Comparison of ENCODE assay signal across 17 mouse cellular contexts in the genomic region with DNA sequence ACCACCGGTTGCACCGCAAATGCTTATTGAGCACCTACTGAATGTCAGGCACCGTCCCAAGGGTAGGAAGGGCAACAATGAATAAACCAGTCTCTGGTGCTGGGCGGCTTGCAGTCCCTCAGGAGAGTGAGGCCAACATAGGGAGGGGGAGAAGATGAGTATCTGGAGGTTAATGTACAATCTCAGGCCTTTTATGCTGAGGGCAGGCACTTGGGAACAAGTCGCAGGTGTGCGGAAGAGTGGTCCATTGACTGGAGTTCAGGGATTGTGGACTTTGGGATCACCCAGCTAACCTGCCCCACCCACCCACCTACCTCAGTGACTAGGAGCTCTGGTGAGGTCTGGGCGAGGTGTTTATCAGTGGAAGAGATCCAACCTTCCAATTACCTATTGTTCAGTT. TPM values are rescaled to one million over a fixed set of nuclear protein-coding genes. Genes with fewer than 3 reads are reported as not detected.
DNase-seq lines count a peak whose midpoint lies in the region; ATAC-seq and TF ChIP-seq lines count a peak whose summit lies in the region.
"Had no signal": no experiment of that assay in that cellular context is flagged by ENCODE, and none has a peak within 500 bp of the region (broad histone marks: within the 10 kb centered on the region; RNA-seq: fewer than 3 reads in every experiment).

No protein-coding gene starts in this region.

- H3K36me3 ChIP-seq in E14TG2a.4 (ENCODE audit: insufficient read depth, low read length): peaks cover 92% of the 10 kb centered on the region
- H3K36me3 ChIP-seq in kidney, adult 2 months (ENCODE audit: control insufficient read depth, insufficient read depth, low read length): peaks cover 4% of the 10 kb centered on the region; the same call in 1 of the 2 replicates
- H3K36me3 ChIP-seq in heart, embryonic 11.5 days (ENCODE audit: control insufficient read depth, insufficient read depth, low read length): no peaks in the 10 kb centered on the region

- no peaks in the 10 kb centered on the region for H3K9me3 ChIP-seq in E14TG2a.4 (ENCODE audit: low read length)
- no peaks in the 10 kb centered on the region for H3K9me3 ChIP-seq in heart, embryonic 11.5 days (replicated peaks; ENCODE audit: control insufficient read depth, low read length)
- H3K9me3 ChIP-seq: forebrain, embryonic 12.5 days; heart, embryonic 15.5 days; hindbrain, embryonic 13.5 days; neural tube, embryonic 15.5 days had no signal

- WGBS in kidney, adult 2 months: 49% methylated on average over 7 of the region's 7 CpGs
- WGBS in heart, embryonic 11.5 days (ENCODE audit: insufficient replicate concordance): 93% methylated on average over 7 of the region's 7 CpGs

- no peaks in the 10 kb centered on the region for H3K27me3 ChIP-seq in E14TG2a.4 (ENCODE audit: insufficient read depth, low read length)
- H3K27me3 ChIP-seq in kidney, adult 2 months (replicated peaks; ENCODE audit: control insufficient read depth, insufficient read depth, low read length): no peaks in the 10 kb centered on the region
- no peaks in the 10 kb centered on the region for H3K27me3 ChIP-seq in heart, embryonic 11.5 days (ENCODE audit: control insufficient read depth, insufficient read depth, low read length)
- H3K27me3 ChIP-seq: forebrain, embryonic 12.5 days; heart, embryonic 15.5 days; hindbrain, embryonic 13.5 days; neural tube, embryonic 15.5 days; Patski had no signal

- H3K27ac ChIP-seq in kidney, adult 2 months (ENCODE audit: insufficient read depth, low read depth, low read length): peak overlapping the region; percentile 81
- no peak overlapping the region for H3K27ac ChIP-seq in heart, embryonic 11.5 days (ENCODE audit: low read depth, low read length)
- H3K27ac ChIP-seq: heart, embryonic 15.5 days; hindbrain, embryonic 13.5 days; neural tube, embryonic 15.5 days had no signal

- TF ChIP-seq POLR2A in kidney, adult 2 months (IDR thresholded peaks at IDR 0.05; ENCODE audit: low read depth, low read length): no peak

- H3K9ac ChIP-seq in heart, embryonic 11.5 days (ENCODE audit: low read depth, low read length): no peak overlapping the region
- H3K9ac ChIP-seq: forebrain, embryonic 12.5 days; heart, embryonic 15.5 days; hindbrain, embryonic 13.5 days; neural tube, embryonic 15.5 days had no signal

- TF ChIP-seq CTCF in E14TG2a.4 (conservative IDR thresholded peaks at IDR 0.05; ENCODE audit: low read length): no peak
- no peak for TF ChIP-seq CTCF in kidney, adult 2 months (conservative IDR thresholded peaks at IDR 0.05; ENCODE audit: insufficient read depth, insufficient read length, low read depth, low read length)

- no peak overlapping the region for H3K4me2 ChIP-seq in heart, embryonic 11.5 days
- H3K4me2 ChIP-seq: forebrain, embryonic 12.5 days; heart, embryonic 15.5 days; hindbrain, embryonic 13.5 days; neural tube, embryonic 15.5 days had no signal

- H3K4me3 ChIP-seq in E14TG2a.4 (replicated peaks; ENCODE audit: low read length): peak overlapping the region; percentile 39
- no peak overlapping the region for H3K4me3 ChIP-seq in kidney, adult 2 months (ENCODE audit: insufficient read depth, low read depth, low read length)
- no peak overlapping the region for H3K4me3 ChIP-seq in heart, embryonic 11.5 days (ENCODE audit: low read depth, low read length)
- H3K4me3 ChIP-seq: forebrain, embryonic 12.5 days; heart, embryonic 15.5 days; hindbrain, embryonic 13.5 days; neural tube, embryonic 15.5 days had no signal

- ATAC-seq in frontal cortex, adult (ENCODE audit: low TSS enrichment): no peak
- no peak for ATAC-seq in heart, embryonic 11.5 days (replicated peaks; ENCODE audit: insufficient number of reproducible peaks, low FRiP score, low TSS enrichment)
- ATAC-seq: Patski had no signal

- peaks cover 97% of the 10 kb centered on the region for H3K4me1 ChIP-seq in E14TG2a.4 (replicated peaks; ENCODE audit: low read depth, low read length)
- H3K4me1 ChIP-seq in kidney, adult 2 months (ENCODE audit: control insufficient read depth, insufficient read depth, low read length): peaks cover 47% of the 10 kb centered on the region
- H3K4me1 ChIP-seq in heart, embryonic 11.5 days (ENCODE audit: control insufficient read depth, insufficient read depth, low read length): peaks cover 54% of the 10 kb centered on the region

- peak; percentile 30 for DNase-seq in ZHBTc4 (ENCODE audit: low read depth, low spot score)
- peak; percentile 92 for DNase-seq in kidney, adult 2 months
- DNase-seq in kidney, postnatal 36 days: peak; percentile 75 to 87
- no peak for DNase-seq in thymus, postnatal 4 days
- no peak for DNase-seq in adrenal gland, postnatal 4 days (ENCODE audit: low spot score in 2 of 2)
- DNase-seq: adrenal gland, adult 2 months; gastrocnemius, postnatal 10 days; lung, postnatal 10 days; spleen, adult 18-20 months had no signal

RNA-seq across cellular contexts. Expression of a gene that starts 6.8 kb away (rescaled TPM):
- 277 and 336 TPM in 2 replicates for polyA plus RNA-seq in kidney, adult 2 months (2012; rRNA removed)
- 54.7 and 63.0 TPM in 2 replicates for polyA plus RNA-seq in heart, embryonic 11.5 days (2014; fragmentation: Nextera tagmentation; extraction: Ambion mirVana)
- total RNA-seq in adrenal gland, postnatal 4 days (2021): 100 to 1,000 TPM; 314 to 322 TPM

Comparison
In these comparisons a context has a peak if more than half of its experiments do, and no peak if none do; other contexts are left out.
1. DNase-seq: peak in ZHBTc4 (single experiment), kidney, adult 2 months (single experiment) and kidney, postnatal 36 days (2 of 2); none in thymus, postnatal 4 days (single experiment) and adrenal gland, postnatal 4 days (0 of 2).